Mouse (Mus musculus): ENCODE measurements around the gene Zfp791. TPM values are rescaled to one million over a fixed set of nuclear protein-coding genes. Genes with fewer than 3 reads are reported as not detected.
"Not testable (repeated sequence)": the region's sequence is repeated elsewhere in the genome, so short reads cannot be mapped to it uniquely, and the experiment has no call there.

Zfp791 gene
- total RNA-seq, 2 experiments from 2014 or later, result 2.1 to 2.6 TPM

DNA sequence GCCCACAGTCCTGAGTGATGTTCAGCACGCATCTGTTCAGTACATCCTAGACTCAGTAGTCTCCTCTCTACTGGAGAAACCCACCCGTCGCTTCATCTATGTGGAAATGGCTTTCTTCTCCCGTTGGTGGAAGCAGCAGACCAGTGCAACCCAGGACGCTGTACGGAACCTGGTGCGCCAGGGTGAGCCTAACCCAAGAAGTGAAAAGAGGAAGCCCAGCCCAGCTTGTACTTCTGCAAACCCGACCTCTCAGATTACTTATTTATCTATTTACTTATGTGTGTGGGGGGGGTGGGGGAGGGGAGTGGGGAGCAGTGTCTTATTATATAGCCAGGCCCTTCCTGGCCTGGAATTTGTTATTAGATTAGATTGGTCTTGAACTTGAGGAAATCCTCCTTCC, 38.3 kb downstream of the Zfp791 start:
- intact Hi-C loops (cut with DNase I), result no loop called here
- no peak for DNase-seq (ENCODE audit: low spot score)

GRCm38 (mm10) chr8:85083108-85083813, 39.6 kb downstream of the Zfp791 start, which contains the start of gene Man2b1:
Gene Man2b1, plus strand, starts transcription at chr8:85083270.
- peak; percentile 87 for DNase-seq (ENCODE audit: low spot score)
- intact Hi-C loops (cut with DNase I), result no loop called here

DNA sequence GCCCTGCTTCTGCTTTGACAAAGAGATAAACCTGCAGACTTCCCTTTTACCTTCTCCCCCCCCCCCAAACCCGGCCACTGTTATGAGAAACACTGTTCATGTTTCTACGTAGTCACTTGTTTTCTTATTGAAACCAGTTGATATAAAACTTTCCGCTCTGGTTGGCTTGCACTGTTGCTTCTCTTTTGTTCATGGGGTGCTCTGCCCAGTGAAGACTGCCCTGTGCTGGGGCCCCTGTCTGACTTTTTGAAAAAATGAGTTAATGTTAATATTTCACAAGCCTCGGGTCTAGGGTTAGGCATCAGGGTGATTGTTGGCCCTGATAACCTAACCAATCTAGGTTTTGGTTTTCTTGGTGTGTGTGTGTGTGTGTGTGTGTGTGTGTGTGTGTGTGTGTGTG, 40.7 kb downstream of the Zfp791 start:
- DNase-seq (ENCODE audit: low spot score); intact Hi-C loops (cut with DNase I): not testable (repeated sequence)

GRCm38 (mm10) chr8:85081216-85081555, 41.7 kb downstream of the Zfp791 start, which contains the start of gene Wdr83:
Gene Wdr83, minus strand, starts transcription at chr8:85081306.
- peak; percentile 19 for DNase-seq (ENCODE audit: low spot score)
- intact Hi-C loops (cut with DNase I), result no loop called here

DNA sequence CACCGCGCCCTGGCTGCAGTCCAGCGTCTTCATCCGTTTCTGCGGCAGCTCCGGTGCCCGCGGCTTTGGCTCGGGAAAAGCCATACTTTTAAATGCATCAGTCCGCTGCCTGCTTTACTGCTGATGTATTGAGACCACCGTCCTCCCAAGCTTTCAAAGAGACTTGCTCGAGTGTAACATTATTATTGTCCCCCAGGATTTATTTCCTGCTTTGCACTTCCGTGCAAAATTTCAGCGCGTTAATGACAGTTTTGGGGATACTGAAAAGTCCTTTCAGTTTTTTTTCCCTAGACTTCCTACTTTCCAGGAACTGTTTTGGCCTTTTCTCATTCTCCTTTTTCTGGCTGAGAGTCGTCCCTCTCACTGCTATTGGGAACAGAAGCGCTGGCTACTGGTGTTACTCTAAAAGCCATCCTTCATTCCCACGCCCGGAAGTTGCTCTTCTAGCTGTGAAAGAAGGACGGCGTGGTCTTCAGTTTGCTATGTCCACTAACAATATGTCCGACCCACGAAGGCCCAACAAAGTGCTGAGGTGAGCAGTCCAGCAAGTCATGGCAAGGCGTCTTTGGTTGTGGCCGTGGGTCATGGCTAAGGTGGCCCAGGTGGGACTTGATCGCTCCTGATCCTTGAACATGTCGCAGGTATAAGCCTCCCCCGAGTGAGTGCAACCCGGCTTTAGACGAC, 42.2 kb downstream of the Zfp791 start, which contains the start of gene Wdr83os:
TSS of gene Wdr83os (plus strand) at position 209 of the 684 bp plus-strand sequence.
- DNase-seq (ENCODE audit: low spot score), result peak; percentile 19
- intact Hi-C loops (cut with DNase I), result no loop called here

GRCm38 (mm10) chr8:85080214-85080531, 42.7 kb downstream of the Zfp791 start:
- intact Hi-C loops (cut with DNase I), result no loop called here
- DNase-seq (ENCODE audit: low spot score), result no peak

GRCm38 (mm10) chr8:85076993-85077392, 45.9 kb downstream of the Zfp791 start:
- peak; percentile 50 for DNase-seq (ENCODE audit: low spot score)
- intact Hi-C loops (cut with DNase I), result loop anchor here (1.0 to 10.0 kb wide), 4 partner anchors 94 to 478 kb away; partner anchors contain the start of genes Dnaja2, Orc6 and Vps35

DNA sequence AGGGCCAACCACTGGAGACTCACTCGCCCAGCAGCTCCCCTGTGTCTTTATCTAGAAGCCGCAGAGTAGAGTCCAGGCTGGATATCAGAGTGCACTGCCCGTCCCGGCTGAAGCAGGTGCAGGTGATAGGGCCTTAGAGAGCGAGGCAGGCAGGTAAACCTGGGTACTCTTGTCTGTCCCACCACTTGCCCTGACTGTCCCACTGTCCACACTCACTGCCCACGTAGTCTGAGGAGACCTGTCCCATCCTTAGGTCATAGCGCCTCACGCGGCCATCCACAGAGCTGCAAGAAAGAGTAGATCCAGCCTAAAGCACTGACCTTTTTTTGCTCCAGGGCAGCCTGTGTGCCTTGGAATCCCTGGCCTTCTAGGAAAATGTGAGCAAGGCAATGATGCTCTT, 46.9 kb downstream of the Zfp791 start:
- no peak for DNase-seq (ENCODE audit: low spot score)
- intact Hi-C loops (cut with DNase I), result loop anchor here (10.0 kb wide), 3 partner anchors 219 to 479 kb away; partner anchors contain the start of genes Dnaja2, Orc6 and Vps35

DNA sequence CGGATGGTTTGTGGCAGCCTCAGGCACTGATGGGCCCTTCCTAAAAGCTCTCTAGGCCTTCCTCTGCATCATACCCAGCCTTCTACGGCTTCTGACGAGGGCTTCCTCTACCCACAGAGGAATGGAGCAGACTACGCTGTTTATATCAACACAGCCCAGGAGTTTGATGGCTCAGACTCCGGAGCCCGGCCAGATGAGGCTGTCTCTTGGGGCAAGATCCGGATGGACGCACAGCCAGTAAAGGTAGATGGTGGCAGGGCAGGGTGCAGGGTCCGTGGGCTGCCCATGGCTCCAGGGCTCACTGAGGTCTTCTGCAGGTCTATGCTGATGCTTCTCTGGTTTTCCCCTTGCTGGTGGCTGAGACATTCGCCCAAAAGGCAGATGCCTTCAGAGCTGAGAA, 48.3 kb downstream of the Zfp791 start:
- intact Hi-C loops (cut with DNase I), result loop anchor here (10.0 kb wide), 3 partner anchors 220 to 480 kb away; partner anchors contain the start of genes Dnaja2, Orc6 and Vps35
- DNase-seq (ENCODE audit: low spot score), result no peak

GRCm38 (mm10) chr8:85074167-85074566, 48.7 kb downstream of the Zfp791 start:
- intact Hi-C loops (cut with DNase I), result loop anchor here (10.0 kb wide), 3 partner anchors 221 to 481 kb away; partner anchors contain the start of genes Dnaja2, Orc6 and Vps35

GRCm38 (mm10) chr8:85073041-85073612, 49.8 kb downstream of the Zfp791 start:
- intact Hi-C loops (cut with DNase I), result loop anchor here (10.0 kb wide), 3 partner anchors 222 to 482 kb away; partner anchors contain the start of genes Dnaja2, Orc6 and Vps35
- DNase-seq (ENCODE audit: low spot score), result no peak

More at GRCm38 (mm10) chr8:85074167-85074566, 48.7 kb downstream of the Zfp791 start:
- no peak for DNase-seq (ENCODE audit: low spot score)

DNA sequence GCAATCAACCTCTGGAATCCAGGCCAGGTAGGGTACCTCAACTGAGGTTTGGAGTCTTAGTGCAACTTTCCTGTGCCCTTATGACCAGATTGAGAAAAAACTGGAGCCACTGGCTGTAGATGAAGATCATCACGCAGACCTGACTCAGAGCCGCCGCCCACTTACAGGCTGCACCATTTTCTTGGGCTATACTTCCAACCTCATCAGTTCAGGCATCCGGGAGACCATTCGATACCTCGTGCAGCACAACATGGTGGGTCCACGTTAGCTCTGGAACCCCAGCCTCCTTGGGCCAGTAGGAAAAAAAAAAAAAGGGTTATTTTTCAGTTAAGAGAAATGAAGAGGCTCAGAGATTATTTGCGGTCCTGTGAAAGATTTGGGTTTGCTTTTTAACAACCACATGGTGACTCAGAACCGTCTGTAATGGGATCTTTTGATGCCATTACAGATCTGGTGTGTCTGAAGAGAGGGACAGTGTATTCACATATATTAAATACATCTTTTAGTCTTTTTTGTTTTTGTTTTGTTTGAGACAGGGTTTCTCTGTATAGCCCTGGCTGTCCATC, 50.4 kb downstream of the Zfp791 start:
- no peak for DNase-seq (ENCODE audit: low spot score)
- intact Hi-C loops (cut with DNase I), result loop anchor here (10.0 kb wide), 3 partner anchors 222 to 482 kb away; partner anchors contain the start of genes Dnaja2, Orc6 and Vps35

GRCm38 (mm10) chr8:85071514-85072281, 51.2 kb downstream of the Zfp791 start, which contains the start of gene Dhps:
Gene Dhps, plus strand, starts transcription at chr8:85071757.
- DNase-seq (ENCODE audit: low spot score), result peak; percentile 83
- intact Hi-C loops (cut with DNase I), result loop anchor here (10.0 kb wide), 3 partner anchors 223 to 483 kb away; partner anchors contain the start of genes Dnaja2, Orc6 and Vps35

DNA sequence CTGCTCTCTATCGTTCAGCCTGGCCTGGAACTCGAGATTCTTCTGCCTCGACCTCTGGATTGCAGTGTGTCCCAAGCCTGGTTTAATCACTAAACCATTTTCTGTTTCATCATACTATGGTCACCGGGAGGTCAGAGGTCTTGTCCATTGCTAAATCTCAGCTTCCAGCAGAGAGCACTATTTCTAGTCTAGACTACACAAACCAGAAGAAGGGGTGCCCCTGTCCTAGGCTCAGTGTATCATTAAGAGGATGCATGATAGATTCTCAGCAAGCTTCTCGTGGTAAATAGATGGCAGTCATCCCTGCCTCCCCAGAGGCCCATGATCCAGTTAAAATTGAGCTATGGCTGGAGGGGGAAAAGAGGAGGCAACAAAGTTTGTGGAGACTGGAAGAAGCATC, 51.9 kb downstream of the Zfp791 start:
- intact Hi-C loops (cut with DNase I), result loop anchor here (10.0 kb wide), 3 partner anchors 224 to 484 kb away; partner anchors contain the start of genes Dnaja2, Orc6 and Vps35
- DNase-seq (ENCODE audit: low spot score), result no peak

DNA sequence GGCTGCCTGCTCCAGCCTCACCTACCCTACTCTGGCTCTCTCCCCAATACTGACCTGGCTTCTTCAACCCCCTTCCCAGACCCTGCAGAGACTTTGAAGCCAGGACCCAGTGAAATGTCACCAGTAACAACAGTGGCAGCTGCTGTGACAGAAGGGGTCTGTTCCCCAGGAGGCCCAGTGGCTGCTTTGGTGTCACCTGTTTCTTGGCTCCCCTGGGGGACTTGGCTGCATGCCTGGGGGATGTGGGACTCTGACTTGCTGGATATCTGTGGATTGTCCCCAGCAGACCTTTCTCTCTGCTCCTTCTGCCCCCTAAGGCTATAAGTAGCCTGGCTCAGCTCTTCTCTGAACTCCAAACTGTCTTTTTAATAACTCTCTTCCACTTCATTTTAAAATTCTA, 54.9 kb downstream of the Zfp791 start, which contains the start of gene Gm5741:
TSS of gene Gm5741 (minus strand) at position 1 of the 400 bp plus-strand sequence.
- intact Hi-C loops (cut with DNase I), result no loop called here
- DNase-seq (ENCODE audit: low spot score), result no peak

DNA sequence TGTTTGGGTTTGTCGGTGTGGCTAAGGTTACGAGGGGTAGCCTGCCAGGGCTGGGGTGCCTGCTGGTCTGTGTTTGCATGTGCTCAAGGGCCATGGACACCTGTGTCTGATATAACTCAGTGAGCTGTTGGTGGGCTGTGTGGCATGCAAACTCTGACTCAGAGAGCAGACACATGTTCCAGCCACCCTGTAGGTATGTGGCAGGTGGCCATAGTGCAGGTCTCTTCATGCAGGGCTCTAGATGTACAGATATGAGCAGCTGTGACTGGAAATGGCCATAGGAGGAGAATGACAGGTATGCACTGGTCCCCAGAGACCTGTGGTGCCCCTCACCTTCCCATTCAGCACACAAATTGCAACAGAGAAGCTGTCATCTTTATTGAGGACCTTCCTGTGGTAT, 55.7 kb downstream of the Zfp791 start:
- intact Hi-C loops (cut with DNase I), result no loop called here

GRCm38 (mm10) chr8:85065213-85065612, 57.7 kb downstream of the Zfp791 start:
- intact Hi-C loops (cut with DNase I), result no loop called here

More for the DNA sequence above, 55.7 kb downstream of the Zfp791 start:
- DNase-seq (ENCODE audit: low spot score), result no peak

DNA sequence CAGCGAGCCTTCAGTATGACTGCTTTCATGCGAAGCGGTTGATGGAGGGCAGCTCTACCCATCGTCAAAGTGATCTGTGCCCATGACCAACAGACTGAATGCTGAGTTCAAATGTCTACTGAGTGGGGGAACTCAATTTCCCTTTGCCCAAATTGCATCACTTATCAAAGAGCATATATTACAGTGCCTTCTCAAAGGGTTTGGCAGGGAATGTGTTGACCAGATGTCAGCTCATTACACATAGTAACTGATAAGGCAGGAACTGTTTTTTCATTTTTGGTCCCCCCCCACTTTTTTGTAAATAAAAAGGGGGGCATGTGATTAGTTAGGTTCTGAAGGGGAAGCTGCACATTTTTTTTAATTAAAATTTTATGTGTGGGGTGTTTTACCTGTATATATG, 60.3 kb downstream of the Zfp791 start:
- intact Hi-C loops (cut with DNase I), result no loop called here
- no peak for DNase-seq (ENCODE audit: low spot score)

More at GRCm38 (mm10) chr8:85065213-85065612, 57.7 kb downstream of the Zfp791 start:
- DNase-seq (ENCODE audit: low spot score), result no peak

All from heart, postnatal 25 days (tissue).